Mouse (Mus musculus): ENCODE measurements at regions not wholly inside any gene's neighbourhood (a gene's known extent, or its start where the extent isn't known, plus 50 kb on each side); places are given as distances from the start of the nearest gene placed in this dataset.

DNA sequence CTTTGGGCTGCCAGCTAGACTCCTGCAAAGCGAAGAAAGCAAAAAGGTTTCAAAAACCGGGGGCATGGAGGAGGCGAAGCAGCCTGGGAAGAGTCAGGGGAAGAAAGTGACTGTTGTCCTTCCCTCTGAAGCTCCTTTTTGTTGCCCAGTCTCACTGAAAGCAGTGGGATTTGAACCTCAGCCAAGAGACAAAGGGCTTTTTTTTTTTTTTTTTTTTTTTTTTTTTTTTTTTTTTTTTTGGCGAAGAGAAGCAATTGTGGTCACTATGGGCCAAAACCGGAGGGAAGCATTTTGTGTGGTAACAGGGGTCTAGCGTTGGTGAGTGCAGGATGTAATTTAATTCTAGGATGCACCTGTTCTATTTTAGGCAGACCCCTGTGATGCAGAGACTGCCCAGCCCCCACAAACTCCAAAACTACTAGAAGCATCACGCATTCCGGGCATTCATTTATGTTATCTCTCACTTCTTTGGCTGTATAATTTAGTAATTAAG lies 80.8 kb upstream of the Cpeb2 start:
- Histone ChIP-seq H3K9ac (replicated peaks; ENCODE audit: low read length) (no peak overlapping the region), H3K4me1 (ENCODE audit: control insufficient read depth, insufficient read depth, low read length) (no peaks in the 10 kb centered on the region), H3K9me3 (replicated peaks; ENCODE audit: control insufficient read depth, low read length) (no peaks in the 10 kb centered on the region), H3K4me2 (ENCODE audit: low read depth, low read length) (no peak overlapping the region), H3K4me3 (ENCODE audit: low read depth, low read length) (no peak overlapping the region), H3K27ac (replicated peaks; ENCODE audit: low read depth, low read length) (no peak overlapping the region), H3K27me3 (ENCODE audit: control insufficient read depth, insufficient read depth, low read length) (no peaks in the 10 kb centered on the region), H3K36me3 (replicated peaks; ENCODE audit: control insufficient read depth, insufficient read depth, low read depth, low read length) (no peaks in the 10 kb centered on the region)
- 23% methylated on average over 8 of the region's 8 CpGs for WGBS
- ATAC-seq (replicated peaks; ENCODE audit: insufficient number of reproducible peaks, low FRiP score, low TSS enrichment, low read depth) (no peak), DNase-seq (ENCODE audit: low spot score) (no peak)

DNA sequence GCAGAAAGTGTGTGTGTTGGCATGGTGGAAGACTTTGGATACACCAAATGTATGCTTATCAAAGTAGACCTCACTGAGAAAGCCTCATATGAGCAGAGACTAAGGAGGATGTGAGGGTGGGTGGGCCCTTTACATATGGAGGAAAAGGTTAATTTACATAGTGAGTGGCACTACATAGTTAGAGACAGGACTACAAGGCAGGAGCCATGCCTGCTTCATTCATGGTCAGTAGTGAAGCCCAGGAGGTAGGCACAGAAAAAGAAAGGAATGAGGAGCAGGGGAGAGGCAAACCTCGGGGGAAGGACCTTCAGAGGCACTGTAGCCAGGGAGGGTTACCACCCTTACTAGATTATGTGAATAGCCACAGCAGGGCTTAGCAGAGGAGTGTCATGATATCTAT lies 80.1 kb upstream of the Cpeb2 start:
- Histone ChIP-seq H3K36me3 (replicated peaks; ENCODE audit: control insufficient read depth, insufficient read depth, low read depth, low read length) (no peaks in the 10 kb centered on the region), H3K4me2 (ENCODE audit: low read depth, low read length) (no peak overlapping the region), H3K27ac (replicated peaks; ENCODE audit: low read depth, low read length) (no peak overlapping the region), H3K9me3 (replicated peaks; ENCODE audit: control insufficient read depth, low read length) (no peaks in the 10 kb centered on the region), H3K4me3 (ENCODE audit: low read depth, low read length) (no peak overlapping the region), H3K9ac (replicated peaks; ENCODE audit: low read length) (no peak overlapping the region), H3K27me3 (ENCODE audit: control insufficient read depth, insufficient read depth, low read length) (no peaks in the 10 kb centered on the region), H3K4me1 (ENCODE audit: control insufficient read depth, insufficient read depth, low read length) (no peaks in the 10 kb centered on the region)
- ATAC-seq (replicated peaks; ENCODE audit: insufficient number of reproducible peaks, low FRiP score, low TSS enrichment, low read depth) (no peak), DNase-seq (ENCODE audit: low spot score) (no peak)
- WGBS, result 53% methylated on average over 1 of the region's 1 CpGs

DNA sequence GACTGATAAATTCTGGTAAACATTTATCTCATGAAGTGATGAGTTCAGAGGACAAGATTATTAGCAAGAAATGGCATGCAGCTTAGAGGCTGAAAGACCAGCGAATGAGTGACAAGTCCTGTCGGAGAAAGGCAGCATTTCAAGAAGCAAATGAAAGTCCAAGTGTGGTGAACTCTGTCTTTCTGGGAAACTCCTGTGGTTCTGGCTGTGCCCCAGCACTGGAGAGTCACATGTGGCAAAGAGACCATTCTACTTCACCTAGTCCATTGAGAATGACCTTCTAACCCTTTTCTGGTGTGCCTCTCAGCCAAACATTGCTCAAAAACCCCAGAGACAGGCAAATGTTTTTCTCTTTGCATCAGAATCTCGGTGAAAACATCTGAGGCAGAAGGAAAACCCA lies 76.2 kb upstream of the Cpeb2 start:
- Histone ChIP-seq H3K27me3 (ENCODE audit: control insufficient read depth, insufficient read depth, low read length) (no peaks in the 10 kb centered on the region), H3K9me3 (replicated peaks; ENCODE audit: control insufficient read depth, low read length) (no peaks in the 10 kb centered on the region), H3K4me2 (ENCODE audit: low read depth, low read length) (no peak overlapping the region), H3K9ac (replicated peaks; ENCODE audit: low read length) (no peak overlapping the region), H3K36me3 (replicated peaks; ENCODE audit: control insufficient read depth, insufficient read depth, low read depth, low read length) (no peaks in the 10 kb centered on the region), H3K27ac (replicated peaks; ENCODE audit: low read depth, low read length) (no peak overlapping the region), H3K4me1 (ENCODE audit: control insufficient read depth, insufficient read depth, low read length) (no peaks in the 10 kb centered on the region), H3K4me3 (ENCODE audit: low read depth, low read length) (no peak overlapping the region)
- DNase-seq (ENCODE audit: low spot score) (no peak), ATAC-seq (replicated peaks; ENCODE audit: insufficient number of reproducible peaks, low FRiP score, low TSS enrichment, low read depth) (no peak)
- WGBS, result 81% methylated on average over 3 of the region's 3 CpGs

DNA sequence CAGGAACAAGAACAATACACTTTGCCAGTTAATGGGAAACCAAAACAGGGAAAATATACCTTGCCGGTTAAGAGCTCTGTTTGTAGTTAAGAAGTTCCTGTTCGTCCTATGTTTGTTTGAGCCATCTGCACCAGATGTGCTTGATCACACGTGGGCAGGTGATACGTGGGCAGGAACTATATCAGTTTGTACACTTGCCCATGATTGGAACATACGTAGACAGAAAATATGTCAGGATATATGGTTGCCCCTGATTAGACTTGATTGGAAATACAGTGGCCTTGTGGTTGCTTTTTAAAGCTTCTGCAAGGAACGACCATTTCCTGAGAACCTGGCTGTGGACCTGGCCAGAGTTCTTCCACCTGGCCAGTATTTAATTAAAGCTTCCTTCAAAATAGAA lies 72.8 kb upstream of the Cpeb2 start:
- no peaks in the 10 kb centered on the region for H3K4me1 ChIP-seq (ENCODE audit: control insufficient read depth, insufficient read depth, low read length)
- no peak for DNase-seq (ENCODE audit: low spot score)
- H3K27me3 ChIP-seq (ENCODE audit: control insufficient read depth, insufficient read depth, low read length), result no peaks in the 10 kb centered on the region
- no peak overlapping the region for H3K27ac ChIP-seq (replicated peaks; ENCODE audit: low read depth, low read length)
- no peaks in the 10 kb centered on the region for H3K36me3 ChIP-seq (replicated peaks; ENCODE audit: control insufficient read depth, insufficient read depth, low read depth, low read length)
- no peaks in the 10 kb centered on the region for H3K9me3 ChIP-seq (replicated peaks; ENCODE audit: control insufficient read depth, low read length)
- 80% methylated on average over 6 of the region's 6 CpGs for WGBS
- no peak overlapping the region for H3K4me3 ChIP-seq (ENCODE audit: low read depth, low read length)
- H3K4me2 ChIP-seq (ENCODE audit: low read depth, low read length), result no peak overlapping the region
- ATAC-seq (replicated peaks; ENCODE audit: insufficient number of reproducible peaks, low FRiP score, low TSS enrichment, low read depth), result no peak
- H3K9ac ChIP-seq (replicated peaks; ENCODE audit: low read length), result no peak overlapping the region

DNA sequence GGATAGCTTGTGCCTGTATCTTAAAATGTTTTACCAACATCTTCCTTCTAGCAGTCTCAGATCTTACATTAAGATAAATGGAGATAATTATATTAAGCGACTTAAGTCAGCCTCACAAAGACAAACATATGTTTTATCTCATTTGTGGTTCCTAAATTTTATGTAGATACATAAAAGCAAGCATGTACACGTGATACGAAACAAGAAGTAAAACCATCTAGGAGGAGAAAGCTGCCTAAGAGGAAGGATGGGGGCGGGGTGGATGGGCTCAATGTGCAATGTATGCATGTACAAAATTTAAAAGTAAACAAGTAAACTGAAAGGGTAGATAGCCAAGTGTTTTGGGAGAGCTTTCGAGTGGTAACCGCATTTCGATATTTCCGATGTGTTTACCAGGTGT lies 51.5 kb upstream of the Cpeb2 start:
- H3K27me3 ChIP-seq (ENCODE audit: control insufficient read depth, insufficient read depth, low read length), result no peaks in the 10 kb centered on the region
- ATAC-seq (replicated peaks; ENCODE audit: insufficient number of reproducible peaks, low FRiP score, low TSS enrichment, low read depth), result no peak
- no peaks in the 10 kb centered on the region for H3K4me1 ChIP-seq (ENCODE audit: control insufficient read depth, insufficient read depth, low read length)
- no peaks in the 10 kb centered on the region for H3K9me3 ChIP-seq (replicated peaks; ENCODE audit: control insufficient read depth, low read length)
- H3K4me3 ChIP-seq (ENCODE audit: low read depth, low read length), result no peak overlapping the region
- no peak for DNase-seq (ENCODE audit: low spot score)
- 85% methylated on average over 8 of the region's 8 CpGs for WGBS
- H3K27ac ChIP-seq (replicated peaks; ENCODE audit: low read depth, low read length), result no peak overlapping the region
- no peaks in the 10 kb centered on the region for H3K36me3 ChIP-seq (replicated peaks; ENCODE audit: control insufficient read depth, insufficient read depth, low read depth, low read length)
- H3K4me2 ChIP-seq (ENCODE audit: low read depth, low read length), result no peak overlapping the region
- no peak overlapping the region for H3K9ac ChIP-seq (replicated peaks; ENCODE audit: low read length)
